Mouse (Mus musculus) limb, embryonic 11.5 days (tissue): ENCODE data around the gene Bspry. TPM values are rescaled to one million over a fixed set of nuclear protein-coding genes. Genes with fewer than 3 reads are reported as not detected.

Source experiments
- ATAC-seq: fragments of 200-750 bp; cut with Nextera tagmentation; 2 replicates; pipeline ENCODE4 v1.8.0; 2017; ENCODE audit warnings: low read depth; ENCODE audit not compliant: insufficient number of reproducible peaks, low FRiP score, low TSS enrichment
- DNase-seq: peaks from one replicate; pipeline ENCODE4 v3.0.0-alpha.2; 2015; ENCODE audit warnings: low spot score
- H3K27ac ChIP-seq: fragments of 300-500 bp; sonication (generic); replicated peaks from 2 replicates; pipeline ENCODE4 v1.5.1; 2014; ENCODE audit warnings: low read depth, mild to moderate bottlenecking, low read length
- H3K27me3 ChIP-seq: fragments of 300-500 bp; sonication (generic); 2 replicates; pipeline ENCODE4 v1.6.1; 2014; ENCODE audit warnings: mild to moderate bottlenecking, low read length, mixed read lengths; ENCODE audit not compliant: control insufficient read depth, insufficient read depth
- H3K36me3 ChIP-seq: fragments of 300-500 bp; sonication (generic); 2 replicates; pipeline ENCODE4 v1.6.1; 2014; ENCODE audit warnings: mild to moderate bottlenecking, low read length, moderate library complexity, mixed read lengths; ENCODE audit not compliant: control insufficient read depth, insufficient read depth
- H3K4me1 ChIP-seq: fragments of 300-500 bp; sonication (generic); 2 replicates; pipeline ENCODE4 v1.6.1; 2014; ENCODE audit warnings: low read length, mixed read lengths; ENCODE audit not compliant: control insufficient read depth, insufficient read depth
- H3K4me2 ChIP-seq: fragments of 300-500 bp; sonication (generic); 2 replicates; pipeline ENCODE4 v1.6.1; 2014; ENCODE audit warnings: low read depth, mild to moderate bottlenecking, moderate library complexity; ENCODE audit not compliant: severe bottlenecking
- H3K4me3 ChIP-seq: fragments of 300-500 bp; sonication (generic); 2 replicates; pipeline ENCODE4 v1.5.1; 2014; ENCODE audit warnings: low read depth, low read length
- H3K9ac ChIP-seq: fragments of 300-500 bp; sonication (generic); 2 replicates; pipeline ENCODE4 v1.6.1; 2014; ENCODE audit warnings: mild to moderate bottlenecking, low read length
- H3K9me3 ChIP-seq: fragments of 300-500 bp; sonication (generic); 2 replicates; pipeline ENCODE4 v1.6.1; 2016; ENCODE audit warnings: low read length; ENCODE audit not compliant: control insufficient read depth
- WGBS: fragments of 180-500 bp; shearing (Covaris S2); extraction: QIAGEN DNeasy Blood & Tissue Kit; methylation state at CpG from one replicate; pipeline ENCODE4 v1.1.7; 2014; 5-methylcytosine and 5-hydroxymethylcytosine counted together
- polyA plus RNA-seq: library from polyadenylated mRNA; unstranded; fragments of >200 nt; fragmentation: Nextera tagmentation; extraction: Ambion mirVana; gene quantifications from 2 replicates; pipeline ENCODE4 v1.2.1, GENCODE M21; 2014

Bspry gene
- 0.91 and 1.2 TPM in 2 replicates for polyA plus RNA-seq

DNA sequence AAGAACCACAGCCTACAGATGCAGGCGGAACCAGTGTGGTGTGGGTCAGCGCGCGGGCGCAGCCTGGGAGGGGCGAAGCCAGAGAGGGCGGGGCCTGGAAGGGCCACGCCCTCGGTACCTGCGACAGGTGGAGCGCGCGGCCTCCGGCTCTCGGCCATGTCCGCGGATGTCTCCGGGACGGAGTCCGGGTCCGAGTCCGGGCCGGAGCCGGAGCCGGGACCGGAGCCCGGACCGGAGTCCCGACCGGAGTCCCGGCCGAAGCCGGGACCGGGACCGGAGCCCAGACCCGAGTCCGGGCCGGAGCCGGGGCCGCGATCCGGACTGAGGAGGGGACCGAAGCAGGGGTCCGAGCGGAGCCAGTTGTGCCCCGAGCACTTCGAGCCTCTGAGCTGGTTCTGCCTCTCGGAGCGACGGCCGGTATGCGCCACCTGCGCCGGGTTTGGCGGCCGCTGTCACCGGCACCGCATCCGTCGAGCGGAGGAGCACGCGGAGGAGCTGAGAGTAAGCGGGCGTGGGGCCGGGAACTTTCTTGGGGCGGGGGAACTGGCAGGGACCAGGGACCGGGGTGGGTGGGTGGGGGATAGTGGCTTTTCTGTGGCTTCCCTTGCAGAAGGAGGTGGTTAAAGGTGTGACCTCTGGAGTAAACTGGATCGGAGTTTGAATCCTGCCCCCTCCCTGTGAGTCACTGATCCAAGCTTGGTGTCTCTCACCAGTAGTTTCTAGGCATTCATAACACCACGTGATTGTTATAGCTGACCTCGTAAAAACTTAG lies at the start of gene Bspry:
Gene Bspry, plus strand, starts transcription at position 117 of the 772 bp plus-strand sequence.
- H3K4me2 ChIP-seq, result peak within 1 kb of the TSS; percentile 71
- H3K4me1 ChIP-seq, result peaks cover 4% of the 10 kb centered on the region; the same call in 1 of the 2 replicates
- H3K9ac ChIP-seq, result no peak within 1 kb of the TSS
- peak; percentile 67; the same call in 1 of the 2 replicates for ATAC-seq
- H3K9me3 ChIP-seq, result no peaks in the 10 kb centered on the region
- 2% methylated on average over 70 of the region's 71 CpGs for WGBS
- no peaks in the 10 kb centered on the region for H3K36me3 ChIP-seq
- H3K27ac ChIP-seq, result no peak within 1 kb of the TSS
- peak within 1 kb of the TSS; percentile 42 for H3K4me3 ChIP-seq
- peaks cover 16% of the 10 kb centered on the region for H3K27me3 ChIP-seq
- peak; percentile 53 for DNase-seq

DNA sequence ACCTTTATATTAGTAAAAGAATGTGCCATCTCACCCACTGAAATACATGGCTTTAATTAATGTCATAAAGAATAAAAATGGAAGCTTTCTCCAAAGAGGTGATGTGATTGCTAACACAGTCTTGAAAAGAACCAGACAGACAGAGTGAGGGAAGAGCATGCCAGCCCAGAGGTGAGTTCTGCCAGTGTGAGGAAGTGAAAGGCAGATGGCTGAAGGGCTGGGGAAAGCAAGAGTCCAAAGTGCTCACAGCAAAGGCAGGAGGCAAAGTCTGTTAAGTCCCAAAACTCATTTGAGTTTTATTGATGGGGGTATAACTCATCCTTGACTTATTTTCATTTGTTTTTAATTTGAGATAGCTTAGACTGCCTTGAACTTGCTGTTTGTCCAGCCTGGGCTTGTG lies 49.2 kb upstream of the Bspry start:
- Histone ChIP-seq H3K4me3 (no peak overlapping the region), H3K4me1 (no peaks in the 10 kb centered on the region), H3K9me3 (no peaks in the 10 kb centered on the region), H3K27ac (no peak overlapping the region), H3K4me2 (no peak overlapping the region), H3K36me3 (no peaks in the 10 kb centered on the region), H3K27me3 (no peaks in the 10 kb centered on the region), H3K9ac (no peak overlapping the region)
- ATAC-seq, result no peak
- no peak for DNase-seq

DNA sequence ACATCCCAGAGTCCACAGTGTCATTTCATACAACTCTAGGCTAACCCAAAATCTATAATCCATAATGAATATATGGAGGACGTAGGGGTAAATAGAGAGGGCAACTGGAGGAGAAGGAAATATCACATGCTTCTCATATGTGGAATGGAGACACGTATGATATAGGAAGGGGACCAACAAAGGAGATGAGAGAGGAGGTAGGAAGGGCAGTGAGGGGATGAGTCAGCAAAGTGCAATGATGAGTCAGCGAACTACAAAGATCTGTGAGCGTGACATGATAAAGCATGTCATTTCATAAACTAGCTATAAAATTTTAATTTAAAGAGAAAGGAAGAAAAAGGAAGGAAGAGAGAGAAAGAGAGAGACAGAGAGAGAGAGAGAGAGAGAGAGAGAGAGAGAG lies 48.3 kb upstream of the Bspry start:
- Histone ChIP-seq H3K4me3 (no peak overlapping the region), H3K27ac (no peak overlapping the region), H3K4me2 (no peak overlapping the region), H3K36me3 (no peaks in the 10 kb centered on the region), H3K4me1 (no peaks in the 10 kb centered on the region), H3K27me3 (no peaks in the 10 kb centered on the region), H3K9ac (no peak overlapping the region), H3K9me3 (no peaks in the 10 kb centered on the region)
- no peak for ATAC-seq
- 85% methylated on average over 4 of the region's 4 CpGs for WGBS
- DNase-seq, result no peak

DNA sequence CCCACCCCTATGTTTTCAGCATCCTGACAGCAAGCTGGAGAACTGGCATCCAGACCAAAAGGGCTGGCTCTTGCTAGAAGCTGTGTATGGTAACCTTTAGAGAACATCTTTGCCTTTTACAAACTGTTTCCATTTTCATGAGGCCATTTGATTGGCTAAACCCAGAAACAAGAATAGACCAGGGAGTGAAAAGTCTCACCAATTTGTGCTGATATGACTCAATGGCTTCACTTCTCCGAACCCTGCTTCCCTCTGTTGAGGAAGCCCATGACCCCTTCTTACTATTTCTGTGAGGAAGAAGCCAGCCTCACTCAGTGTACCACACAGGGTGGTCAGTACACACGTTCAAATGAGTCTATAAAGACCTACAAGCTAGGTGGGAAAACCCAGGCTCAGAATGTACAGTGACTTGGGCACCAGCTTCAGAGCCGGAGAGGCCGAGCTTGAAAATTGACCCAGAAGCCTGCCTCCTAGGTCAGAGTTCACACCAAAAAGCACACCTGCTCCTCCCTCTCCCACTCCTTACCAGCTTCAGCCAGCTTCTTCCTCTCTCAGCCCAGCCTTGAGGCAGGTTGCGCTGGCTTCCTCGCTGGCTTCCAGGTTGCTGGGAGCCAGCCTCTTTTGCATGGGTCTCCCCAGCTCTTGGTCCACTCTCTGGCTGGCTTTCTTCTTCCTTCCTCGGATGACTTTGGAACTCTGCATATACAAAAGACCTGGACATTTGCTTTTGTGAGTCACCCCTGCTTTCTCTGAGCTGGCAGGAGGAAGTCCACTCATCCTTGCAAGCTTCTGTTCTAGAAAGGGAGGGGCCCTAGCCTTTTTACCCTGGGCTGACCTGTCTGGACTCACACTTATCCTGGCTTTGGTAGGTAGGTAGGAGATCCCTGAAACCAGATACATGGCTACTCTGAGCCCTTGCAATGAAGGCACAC lies 45.6 kb upstream of the Bspry start:
- Histone ChIP-seq H3K9ac (no peak overlapping the region), H3K36me3 (no peaks in the 10 kb centered on the region), H3K4me2 (no peak overlapping the region), H3K4me1 (no peaks in the 10 kb centered on the region), H3K27ac (no peak overlapping the region), H3K4me3 (no peak overlapping the region), H3K27me3 (no peaks in the 10 kb centered on the region), H3K9me3 (no peaks in the 10 kb centered on the region)
- ATAC-seq (no peak), DNase-seq (no peak)
- 77% methylated on average over 7 of the region's 7 CpGs for WGBS

DNA sequence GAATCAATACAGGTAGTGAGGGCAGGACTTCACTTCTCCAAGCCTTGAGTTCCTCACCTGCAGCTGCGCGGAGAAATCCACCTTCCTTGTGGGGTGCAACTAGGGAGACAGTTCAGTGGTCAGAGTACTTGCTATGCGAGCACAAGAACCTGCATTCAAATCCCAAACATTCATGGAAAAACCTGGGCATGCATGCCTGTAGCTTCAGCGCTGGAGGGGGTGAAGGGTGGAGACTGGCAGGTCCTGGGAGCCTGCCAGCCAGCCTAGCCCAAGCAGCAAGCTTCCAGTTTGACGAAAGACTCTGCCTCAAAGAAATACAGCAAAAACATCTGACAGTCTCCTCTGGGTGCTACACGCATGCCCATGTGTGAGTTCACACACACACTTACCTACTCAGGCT lies 44.8 kb upstream of the Bspry start, which contains the start of gene Rnf183:
Gene Rnf183, minus strand, starts transcription at position 172 of the 400 bp plus-strand sequence.
- Histone ChIP-seq H3K9me3 (no peaks in the 10 kb centered on the region), H3K27me3 (no peaks in the 10 kb centered on the region), H3K9ac (no peak within 1 kb of the TSS), H3K4me2 (no peak within 1 kb of the TSS), H3K27ac (no peak within 1 kb of the TSS), H3K36me3 (no peaks in the 10 kb centered on the region), H3K4me3 (no peak within 1 kb of the TSS), H3K4me1 (no peaks in the 10 kb centered on the region)
- ATAC-seq (no peak), DNase-seq (no peak)
- 80% methylated on average over 6 of the region's 6 CpGs for WGBS

DNA sequence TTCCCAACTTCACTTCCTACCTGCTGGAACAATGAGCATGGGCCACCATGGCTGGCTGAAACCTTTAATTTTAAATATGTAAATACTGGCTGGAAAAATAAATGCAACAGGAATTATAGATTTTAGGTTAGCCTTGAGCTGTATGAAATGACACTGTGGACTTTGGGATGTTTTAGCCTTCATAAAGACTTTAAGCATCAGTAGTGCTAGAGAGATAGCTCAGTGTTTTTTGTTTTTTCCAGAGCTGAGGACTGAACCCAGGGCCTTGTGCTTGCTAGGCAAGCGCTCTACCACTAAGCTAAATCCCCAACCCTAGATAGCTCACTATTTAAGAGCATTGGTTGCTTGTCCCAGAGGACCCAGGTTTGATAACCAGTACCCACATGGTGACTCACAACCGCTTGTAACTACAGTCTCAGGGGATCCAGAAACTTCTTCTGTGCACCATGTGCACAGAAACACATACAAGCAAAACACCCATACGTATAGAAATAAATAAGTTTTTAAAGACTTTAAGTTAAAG lies 42.5 kb upstream of the Bspry start:
- 87% methylated on average over 3 of the region's 3 CpGs for WGBS

DNA sequence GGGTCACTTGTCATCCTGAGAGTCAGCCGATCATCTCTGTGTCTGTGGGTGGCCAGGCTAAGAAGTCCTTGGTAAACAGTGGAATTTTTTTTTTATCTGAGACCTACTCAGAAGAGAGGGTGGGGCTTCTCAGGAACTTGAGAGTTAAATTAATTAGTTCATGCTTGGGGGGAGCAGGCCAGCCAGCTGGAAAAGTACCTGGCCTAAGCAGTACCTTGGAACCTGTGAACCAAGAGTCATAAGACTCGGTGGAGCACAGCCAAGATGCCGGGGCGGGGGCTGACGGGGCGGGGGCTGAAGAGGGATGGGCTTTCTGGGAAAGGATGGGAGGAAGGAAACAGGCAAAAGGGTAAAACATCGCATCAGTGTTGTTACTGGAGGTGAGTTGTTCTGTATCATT lies 42.0 kb upstream of the Bspry start:
- Histone ChIP-seq H3K4me2 (no peak overlapping the region), H3K4me1 (no peaks in the 10 kb centered on the region), H3K27me3 (no peaks in the 10 kb centered on the region), H3K4me3 (no peak overlapping the region), H3K27ac (no peak overlapping the region), H3K9me3 (no peaks in the 10 kb centered on the region), H3K36me3 (no peaks in the 10 kb centered on the region), H3K9ac (no peak overlapping the region)
- ATAC-seq, result no peak
- DNase-seq, result no peak
- WGBS, result 78% methylated on average over 7 of the region's 7 CpGs

More for the DNA sequence above, 42.5 kb upstream of the Bspry start:
- Histone ChIP-seq H3K4me2 (no peak overlapping the region), H3K36me3 (no peaks in the 10 kb centered on the region), H3K9me3 (no peaks in the 10 kb centered on the region), H3K4me3 (no peak overlapping the region), H3K27me3 (no peaks in the 10 kb centered on the region), H3K9ac (no peak overlapping the region), H3K4me1 (no peaks in the 10 kb centered on the region), H3K27ac (no peak overlapping the region)
- ATAC-seq, result no peak
- no peak for DNase-seq

DNA sequence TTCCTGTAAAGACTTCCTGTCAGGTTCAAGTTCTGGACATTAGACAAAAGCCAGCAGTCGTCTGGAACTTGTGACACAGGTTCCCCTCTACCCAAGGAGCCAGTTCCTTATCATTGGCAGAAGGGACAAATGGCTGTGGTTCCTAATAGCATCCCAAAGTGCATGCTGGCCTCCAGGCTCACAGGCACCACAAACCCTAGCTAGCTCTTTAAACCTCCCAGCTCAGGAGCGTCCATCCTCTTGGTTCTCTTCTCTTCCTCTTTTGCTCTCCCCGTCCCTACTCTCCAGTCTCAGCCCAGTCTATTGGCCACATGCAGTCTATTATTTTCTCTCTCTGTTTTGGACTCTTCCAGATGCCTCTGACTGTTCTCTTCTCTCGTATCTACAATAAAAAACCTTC lies 40.1 kb upstream of the Bspry start:
- no peak for ATAC-seq
- Histone ChIP-seq H3K27me3 (no peaks in the 10 kb centered on the region), H3K4me1 (no peaks in the 10 kb centered on the region), H3K9me3 (no peaks in the 10 kb centered on the region), H3K9ac (no peak overlapping the region), H3K4me2 (no peak overlapping the region), H3K4me3 (no peak overlapping the region), H3K36me3 (no peaks in the 10 kb centered on the region), H3K27ac (no peak overlapping the region)
- WGBS, result 79% methylated on average over 4 of the region's 4 CpGs
- DNase-seq, result no peak
